Mouse (Mus musculus) heart, adult 10 weeks (tissue): ENCODE measurements around the gene Gm10945. TPM values are rescaled to one million over a fixed set of nuclear protein-coding genes. Genes with fewer than 3 reads are reported as not detected.

Experiments
- polyA plus RNA-seq: library from polyadenylated mRNA; stranded (reverse); fragments of 350-450 nt; fragmentation: Illumina TruSeq; extraction: RNeasy Lipid Tissue Mini Kit (QIAGEN cat#74804); gene quantifications from one replicate; pipeline ENCODE4 v1.2.3, GENCODE M21; 2014; ENCODE audit warnings: low read depth, low replicate concordance

Gm10945 gene
- polyA plus RNA-seq: not detected

GRCm38 (mm10) chr10:6761287-6761811 lies at the start of gene Gm10945:
Gene Gm10945, minus strand, starts transcription at chr10:6761761.

DNA sequence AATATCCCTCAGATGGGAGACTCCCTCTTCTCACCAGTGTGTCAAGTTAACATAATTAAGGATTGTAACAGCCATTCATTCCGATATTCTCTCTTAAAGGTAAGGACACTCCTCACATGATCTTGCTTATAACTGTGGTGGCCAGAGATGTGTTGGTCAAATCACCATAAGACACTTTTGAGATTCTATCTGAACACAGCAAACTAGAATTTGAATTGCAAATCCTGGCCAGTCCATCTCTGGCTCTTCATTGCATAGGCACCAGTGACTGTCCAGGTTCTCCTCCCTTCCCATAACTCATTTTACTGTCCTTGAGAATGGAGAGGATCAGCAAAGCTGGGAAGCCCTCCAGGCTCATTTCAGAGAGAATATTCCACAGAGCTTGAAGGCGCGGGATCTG lies 3.4 kb downstream of the Gm10945 start, which contains the start of gene Oprm1:
Gene Oprm1 (plus strand): TSS at position 301 of the 400 bp plus-strand sequence.

Other genes with a start within 250 kb of the Gm10945 start
- not detected for gene Oprm1, start 3.3 kb downstream of the Gm10945 start, polyA plus RNA-seq